17 mouse cellular contexts compared by ENCODE assay signal in the genomic region with DNA sequence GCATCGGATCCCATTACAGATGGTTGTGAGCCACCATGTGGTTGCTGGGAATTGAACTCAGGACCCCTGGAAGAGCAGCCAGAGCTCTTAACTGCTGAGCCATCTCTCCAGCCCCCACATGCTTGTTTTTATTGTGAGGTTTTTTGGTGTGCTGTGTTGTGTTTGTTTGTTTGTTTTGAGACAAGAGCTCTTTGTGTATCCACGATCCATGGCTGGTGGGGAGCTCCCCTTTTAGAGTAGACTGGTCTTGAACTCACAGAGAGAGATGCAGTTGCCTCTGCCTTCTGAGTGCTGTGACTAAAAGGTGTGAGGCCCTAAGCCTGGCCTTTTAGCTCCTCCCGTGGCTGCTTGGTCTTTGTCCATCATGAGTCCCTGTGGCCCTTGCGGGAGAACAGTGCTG. TPM values are rescaled to one million over a fixed set of nuclear protein-coding genes. Genes with fewer than 3 reads are reported as not detected.
DNase-seq lines count a peak whose midpoint lies in the region; ATAC-seq and TF ChIP-seq lines count a peak whose summit lies in the region.
"Had no signal": no experiment of that assay in that cellular context is flagged by ENCODE, and none has a peak within 500 bp of the region (broad histone marks: within the 10 kb centered on the region; RNA-seq: fewer than 3 reads in every experiment).

No protein-coding gene starts in this region.

- peaks cover 4% of the 10 kb centered on the region; the same call in 1 of the 2 replicates for H3K4me1 ChIP-seq in forebrain, postnatal 0 days (ENCODE audit: insufficient read depth)
- peaks cover 17% of the 10 kb centered on the region for H3K4me1 ChIP-seq in midbrain, embryonic 11.5 days (ENCODE audit: control insufficient read depth, insufficient read depth, low read length)

- ATAC-seq in forebrain, postnatal 0 days: no peak
- ATAC-seq in midbrain, embryonic 11.5 days (ENCODE audit: low FRiP score): no peak

- H3K9me3 ChIP-seq in forebrain, postnatal 0 days (ENCODE audit: low read length): no peaks in the 10 kb centered on the region
- no peaks in the 10 kb centered on the region for H3K9me3 ChIP-seq in midbrain, embryonic 11.5 days (ENCODE audit: control insufficient read depth, low read length)
- H3K9me3 ChIP-seq: embryonic facial prominence, embryonic 15.5 days; limb, embryonic 13.5 days had no signal

- H3K36me3 ChIP-seq in forebrain, postnatal 0 days (ENCODE audit: insufficient read depth): no peaks in the 10 kb centered on the region
- H3K36me3 ChIP-seq in midbrain, embryonic 11.5 days (ENCODE audit: control insufficient read depth, insufficient read depth, low read length): no peaks in the 10 kb centered on the region
- H3K36me3 ChIP-seq: embryonic facial prominence, embryonic 15.5 days; limb, embryonic 13.5 days had no signal

- 48% methylated on average over 4 of the region's 4 CpGs for WGBS in forebrain, postnatal 0 days
- WGBS in midbrain, embryonic 11.5 days: 63% methylated on average over 4 of the region's 4 CpGs

- H3K9ac ChIP-seq in forebrain, postnatal 0 days: peak overlapping the region; percentile 22; the same call in 1 of the 2 replicates
- H3K9ac ChIP-seq in midbrain, embryonic 11.5 days (ENCODE audit: low read length): no peak overlapping the region
- H3K9ac ChIP-seq: embryonic facial prominence, embryonic 15.5 days; limb, embryonic 13.5 days had no signal

- TF ChIP-seq CTCF in layer of hippocampus, adult 2 months (conservative IDR thresholded peaks at IDR 0.05): no peak
- no peak for TF ChIP-seq CTCF in forebrain, postnatal 0 days (IDR thresholded peaks at IDR 0.05; ENCODE audit: low read depth)

- H3K4me3 ChIP-seq in layer of hippocampus, adult 2 months: no peak overlapping the region
- peak overlapping the region; percentile 8 for H3K4me3 ChIP-seq in forebrain, postnatal 0 days (ENCODE audit: low read depth, low read length)
- no peak overlapping the region for H3K4me3 ChIP-seq in midbrain, embryonic 11.5 days (ENCODE audit: low read depth, low read length)
- H3K4me3 ChIP-seq: embryonic facial prominence, embryonic 15.5 days; limb, embryonic 13.5 days had no signal

- no peaks in the 10 kb centered on the region for H3K27me3 ChIP-seq in forebrain, postnatal 0 days (ENCODE audit: insufficient read depth, low read length)
- no peaks in the 10 kb centered on the region for H3K27me3 ChIP-seq in midbrain, embryonic 11.5 days (ENCODE audit: control insufficient read depth, insufficient read depth, low read length)
- H3K27me3 ChIP-seq: embryonic facial prominence, embryonic 15.5 days; limb, embryonic 13.5 days had no signal

- H3K27ac ChIP-seq in layer of hippocampus, adult 2 months: peak overlapping the region; percentile 25; the same call in 1 of the 2 replicates
- H3K27ac ChIP-seq in forebrain, postnatal 0 days (ENCODE audit: low read depth, low read length): peak overlapping the region; percentile 85
- peak overlapping the region; percentile 85 for H3K27ac ChIP-seq in midbrain, embryonic 11.5 days (ENCODE audit: low read depth, low read length)
- H3K27ac ChIP-seq: limb, embryonic 13.5 days had no signal

- peak overlapping the region; percentile 37 for H3K4me2 ChIP-seq in forebrain, postnatal 0 days (ENCODE audit: low read depth)
- H3K4me2 ChIP-seq in midbrain, embryonic 11.5 days: no peak overlapping the region
- H3K4me2 ChIP-seq: limb, embryonic 13.5 days had no signal

- DNase-seq in layer of hippocampus, adult 2 months (ENCODE audit: low spot score in 2 of 2): no peak
- no peak for DNase-seq in layer of hippocampus, adult 11-12 months (ENCODE audit: low spot score)
- DNase-seq in forebrain, postnatal 0 days: no peak
- DNase-seq in midbrain, embryonic 11.5 days (ENCODE audit: low spot score, missing footprints): peak; percentile 90
- no peak for DNase-seq in lung, adult 18-20 months
- DNase-seq in thymus, postnatal 14 days: no peak
- no peak for DNase-seq in urinary bladder, postnatal 14 days (ENCODE audit: low spot score)
- no peak for DNase-seq in liver
- DNase-seq: adrenal gland, postnatal 10 days; gastrocnemius, postnatal 25 days; heart, postnatal 14 days; kidney, adult 2 months; lung, postnatal 14 days had no signal

RNA-seq across cellular contexts. Expression of gene Eef1a1, which starts 15.2 kb away (rescaled TPM):
- total RNA-seq in layer of hippocampus, adult 2 months (2021): 1,000 to 10,000 TPM; 3,119 to 3,317 TPM
- total RNA-seq in forebrain, postnatal 0 days (2014; rRNA removed): 9,311 and 11,752 TPM in 2 replicates
- 2,982 and 3,284 TPM in 2 replicates for polyA plus RNA-seq in forebrain, postnatal 0 days (2015; fragmentation: Nextera tagmentation; extraction: Ambion mirVana)
- 4,628 and 4,661 TPM in 2 replicates for polyA plus RNA-seq in midbrain, embryonic 11.5 days (2014; fragmentation: Nextera tagmentation; extraction: Ambion mirVana)

RNA-seq across cellular contexts. Expression of gene Gm17324, which starts 55.5 kb away (rescaled TPM):
- total RNA-seq in layer of hippocampus, adult 2 months (2021): 1 to 10 TPM; 1.3 to 1.5 TPM
- total RNA-seq in forebrain, postnatal 0 days (2014; rRNA removed): 1.2 and 1.7 TPM in 2 replicates
- 2.8 and 3.3 TPM in 2 replicates for polyA plus RNA-seq in forebrain, postnatal 0 days (2015; fragmentation: Nextera tagmentation; extraction: Ambion mirVana)
- 0.52 and 1.1 TPM in 2 replicates for polyA plus RNA-seq in midbrain, embryonic 11.5 days (2014; fragmentation: Nextera tagmentation; extraction: Ambion mirVana)
- total RNA-seq: gastrocnemius, postnatal 25 days; heart, postnatal 14 days; monocyte, adult 5-6 weeks had no signal
- polyA plus RNA-seq: C2C12 had no signal

RNA-seq across cellular contexts. Expression of gene Mto1, which starts 56.1 kb away (rescaled TPM):
- 10 to 100 TPM; 25.1 to 25.8 TPM for total RNA-seq in layer of hippocampus, adult 2 months (2021)
- 27.5 and 27.8 TPM in 2 replicates for total RNA-seq in forebrain, postnatal 0 days (2014; rRNA removed)
- polyA plus RNA-seq in forebrain, postnatal 0 days (2015; fragmentation: Nextera tagmentation; extraction: Ambion mirVana): 15.9 and 19.6 TPM in 2 replicates
- polyA plus RNA-seq in midbrain, embryonic 11.5 days (2014; fragmentation: Nextera tagmentation; extraction: Ambion mirVana): 26.0 and 28.3 TPM in 2 replicates

Comparison
In these comparisons a context has a peak if more than half of its experiments do, and no peak if none do; other contexts are left out.
1. H3K27ac ChIP-seq: peak in every context shown above with its lines; median percentile 85 in forebrain, postnatal 0 days; 85 in midbrain, embryonic 11.5 days; 25 in layer of hippocampus, adult 2 months.